Mouse (Mus musculus): ENCODE data around the gene Top2a. TPM values are rescaled to one million over a fixed set of nuclear protein-coding genes. Genes with fewer than 3 reads are reported as not detected.

Gene Top2a
- polyA plus RNA-seq, 1 experiment: 161 TPM

DNA sequence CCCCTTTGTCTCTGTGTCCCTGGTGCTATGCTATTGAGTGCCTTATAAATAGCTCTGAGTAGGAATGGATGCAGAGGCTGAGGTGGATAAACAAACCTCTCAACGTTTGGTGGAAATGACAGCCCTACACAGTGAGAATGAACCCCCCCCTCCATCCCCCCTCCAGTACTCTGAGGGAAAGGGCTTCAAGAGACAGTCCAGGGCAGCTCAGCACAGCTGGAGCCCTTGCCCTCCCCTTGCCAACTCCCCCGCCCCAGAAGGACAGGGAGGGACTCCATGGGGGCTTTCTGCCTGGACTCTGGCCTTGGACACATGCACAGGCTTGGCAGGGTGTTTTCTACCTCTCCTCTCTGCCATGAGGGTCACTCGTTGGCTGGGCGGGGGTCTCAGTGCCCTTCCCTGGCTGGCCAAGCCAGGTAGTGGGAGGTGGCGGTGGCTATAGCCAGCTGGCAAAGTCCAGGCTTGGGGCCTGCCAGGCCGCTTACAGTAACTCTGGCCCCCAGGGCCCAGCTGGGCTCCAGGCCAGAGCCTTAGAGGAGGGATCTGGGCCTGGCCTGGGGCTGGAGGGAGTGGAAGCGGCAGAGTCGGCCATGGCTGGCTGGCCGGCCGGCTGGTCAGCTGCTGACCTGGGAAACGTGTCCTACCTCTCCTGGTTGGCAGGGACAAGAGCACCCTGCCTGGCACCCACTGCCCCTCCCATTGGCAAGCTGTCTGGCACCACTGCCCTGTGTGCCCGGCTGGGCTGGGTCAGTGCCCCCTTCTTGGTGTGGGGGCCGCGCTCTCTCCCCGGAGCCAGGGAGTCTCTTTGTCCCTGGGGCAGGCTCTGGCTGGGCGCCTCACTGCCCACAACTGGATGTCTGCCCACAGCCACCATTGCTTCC lies 72.7 kb downstream of the Top2a start:
- Histone ChIP-seq H3K4me1 (ENCODE audit: control insufficient read depth, insufficient read depth, low read length) (peaks cover 22% of the 10 kb centered on the region), H3K4me3 (replicated peaks; ENCODE audit: control insufficient read depth, low read depth, low read length) (no peak overlapping the region), H3K27ac (ENCODE audit: control insufficient read depth, insufficient read depth, low read depth, low read length, poor library complexity) (peak overlapping the region; percentile 62)
- 59% methylated on average over 16 of the region's 16 CpGs for WGBS
- 0 out of 2 replicates have a peak, but pooled peaks have one; percentile 3 for TF ChIP-seq POLR2A (IDR thresholded peaks at IDR 0.05; ENCODE audit: borderline replicate concordance, control insufficient read depth, low read depth, low read length)
- TF ChIP-seq CTCF (IDR thresholded peaks at IDR 0.05; ENCODE audit: control insufficient read depth, insufficient read depth, low read length): no peak

DNA sequence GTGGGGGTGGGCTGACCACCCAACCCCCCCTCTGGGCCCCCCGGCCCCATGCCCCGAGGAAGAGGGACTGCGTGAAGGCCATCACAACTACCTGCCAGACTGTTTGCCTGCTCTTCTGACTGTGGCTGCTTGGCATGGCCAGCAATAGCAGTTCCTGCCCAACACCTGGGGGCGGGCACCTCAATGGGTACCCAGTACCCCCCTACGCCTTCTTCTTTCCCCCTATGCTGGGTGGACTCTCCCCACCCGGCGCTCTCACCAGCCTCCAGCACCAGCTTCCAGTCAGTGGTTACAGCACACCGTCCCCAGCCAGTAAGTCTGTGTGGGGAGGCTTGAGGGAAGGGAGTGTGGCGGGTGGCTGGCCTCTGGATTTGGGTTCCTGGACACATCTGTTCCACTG lies 73.5 kb downstream of the Top2a start:
- TF ChIP-seq POLR2A (IDR thresholded peaks at IDR 0.05; ENCODE audit: borderline replicate concordance, control insufficient read depth, low read depth, low read length) (no peak; the same call in 1 of the 2 replicates), CTCF (IDR thresholded peaks at IDR 0.05; ENCODE audit: control insufficient read depth, insufficient read depth, low read length) (no peak)
- Histone ChIP-seq H3K27ac (ENCODE audit: control insufficient read depth, insufficient read depth, low read depth, low read length, poor library complexity) (no peak overlapping the region), H3K4me1 (ENCODE audit: control insufficient read depth, insufficient read depth, low read length) (peaks cover 25% of the 10 kb centered on the region), H3K4me3 (replicated peaks; ENCODE audit: control insufficient read depth, low read depth, low read length) (no peak overlapping the region)
- 53% methylated on average over 9 of the region's 9 CpGs for WGBS

DNA sequence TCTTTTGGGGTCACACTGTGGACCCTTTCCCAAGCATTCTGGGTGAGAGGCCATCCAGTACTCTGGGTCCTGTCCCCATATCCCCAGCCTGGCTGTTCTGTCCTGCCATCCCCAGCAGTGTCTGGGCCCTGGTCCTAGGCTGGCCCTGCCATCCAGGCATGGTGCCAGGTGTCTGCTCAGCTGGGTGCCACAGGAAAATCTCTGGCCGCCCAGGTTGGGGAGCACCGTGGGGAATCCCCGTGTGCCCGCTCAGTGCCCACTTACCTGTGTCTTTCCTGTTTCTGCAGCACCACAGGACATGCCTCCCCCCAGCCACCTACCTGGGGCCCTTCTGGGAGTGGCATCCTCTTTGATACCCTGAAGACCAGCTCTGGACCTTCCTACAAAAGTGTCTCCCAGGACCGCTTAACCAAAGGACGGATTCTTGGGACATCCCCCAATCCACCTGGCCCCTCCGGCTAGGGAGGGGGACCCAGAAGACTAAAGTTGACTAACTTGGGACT lies 74.0 kb downstream of the Top2a start:
- Histone ChIP-seq H3K4me3 (replicated peaks; ENCODE audit: control insufficient read depth, low read depth, low read length) (no peak overlapping the region), H3K4me1 (ENCODE audit: control insufficient read depth, insufficient read depth, low read length) (peaks cover 26% of the 10 kb centered on the region), H3K27ac (ENCODE audit: control insufficient read depth, insufficient read depth, low read depth, low read length, poor library complexity) (peak overlapping the region; percentile 72)
- TF ChIP-seq CTCF (IDR thresholded peaks at IDR 0.05; ENCODE audit: control insufficient read depth, insufficient read depth, low read length) (no peak), POLR2A (IDR thresholded peaks at IDR 0.05; ENCODE audit: borderline replicate concordance, control insufficient read depth, low read depth, low read length) (no peak)
- 52% methylated on average over 7 of the region's 7 CpGs for WGBS

DNA sequence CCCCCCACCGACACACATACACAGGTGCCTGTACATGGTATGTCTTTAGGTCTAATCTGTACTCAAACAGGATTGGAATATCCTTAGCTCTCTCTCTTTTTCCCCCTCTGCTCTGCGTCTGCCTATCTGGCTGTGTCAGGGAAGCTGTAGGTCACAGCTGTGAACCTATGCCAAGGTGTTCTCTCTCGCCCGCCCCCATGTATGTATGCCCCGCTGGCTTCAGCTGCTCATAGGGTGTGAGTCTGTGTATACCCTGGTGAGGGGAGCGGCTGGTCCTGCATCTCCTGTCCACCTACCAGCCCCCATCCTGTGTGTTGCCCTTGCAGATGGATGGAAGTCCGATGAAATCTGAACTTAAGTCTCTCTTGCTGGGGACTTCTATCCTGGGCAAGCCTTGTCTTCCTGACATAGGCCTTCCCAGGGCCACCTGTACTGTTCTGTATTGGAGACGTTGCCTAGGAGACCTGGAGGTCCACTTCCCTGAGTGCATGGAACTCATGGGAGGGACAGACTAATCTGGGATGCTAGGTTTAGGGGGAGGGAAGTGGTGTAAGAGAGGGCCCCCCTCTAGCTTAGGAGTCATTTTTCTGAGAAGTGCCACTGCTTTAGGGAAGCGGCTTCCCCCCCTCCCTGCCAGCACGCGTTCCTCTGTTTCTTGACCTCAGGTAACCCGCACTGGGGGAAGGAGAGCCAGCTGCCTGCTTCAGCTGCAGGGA lies 74.6 kb downstream of the Top2a start:
- 43% methylated on average over 12 of the region's 12 CpGs for WGBS
- Histone ChIP-seq H3K4me1 (ENCODE audit: control insufficient read depth, insufficient read depth, low read length) (peaks cover 26% of the 10 kb centered on the region), H3K27ac (ENCODE audit: control insufficient read depth, insufficient read depth, low read depth, low read length, poor library complexity) (peak overlapping the region; percentile 72), H3K4me3 (replicated peaks; ENCODE audit: control insufficient read depth, low read depth, low read length) (no peak overlapping the region)
- TF ChIP-seq CTCF (IDR thresholded peaks at IDR 0.05; ENCODE audit: control insufficient read depth, insufficient read depth, low read length) (no peak), POLR2A (IDR thresholded peaks at IDR 0.05; ENCODE audit: borderline replicate concordance, control insufficient read depth, low read depth, low read length) (no peak)

DNA sequence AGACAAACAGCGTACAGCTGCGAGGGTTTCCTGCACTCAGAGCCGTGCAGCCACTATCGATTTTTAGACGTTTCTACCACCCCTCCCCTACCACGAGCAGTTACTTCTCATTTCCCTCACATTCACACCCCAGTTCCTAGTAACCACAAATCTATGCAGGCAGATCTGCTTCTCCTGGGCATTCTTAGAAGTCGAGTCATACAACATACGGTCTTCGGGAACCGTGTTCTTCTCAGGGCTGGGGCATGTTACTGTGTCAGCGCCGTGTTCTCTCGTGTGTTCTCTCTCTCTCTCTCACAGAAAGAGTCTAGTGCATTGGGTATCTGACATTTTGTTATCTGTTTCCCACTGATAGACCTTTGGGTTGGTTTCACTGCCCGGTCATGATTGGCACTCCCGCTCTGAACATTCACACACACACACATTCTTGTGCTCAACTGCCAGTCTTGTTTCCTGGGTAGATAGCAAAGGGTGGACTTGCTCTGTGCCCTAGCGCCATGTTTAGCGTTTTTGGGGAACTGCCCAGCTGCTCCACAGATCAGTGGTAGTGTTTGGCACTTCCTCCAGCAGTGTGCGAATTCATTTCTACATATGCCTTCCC lies 75.9 kb downstream of the Top2a start:
- WGBS: 2% methylated on average over 18 of the region's 18 CpGs
- H3K4me3 ChIP-seq (replicated peaks; ENCODE audit: control insufficient read depth, low read depth, low read length): no peak overlapping the region
- peak overlapping the region; percentile 72 for H3K27ac ChIP-seq (ENCODE audit: control insufficient read depth, insufficient read depth, low read depth, low read length, poor library complexity)
- H3K4me1 ChIP-seq (ENCODE audit: control insufficient read depth, insufficient read depth, low read length): peaks cover 33% of the 10 kb centered on the region
- TF ChIP-seq POLR2A (IDR thresholded peaks at IDR 0.05; ENCODE audit: borderline replicate concordance, control insufficient read depth, low read depth, low read length) (no peak), CTCF (IDR thresholded peaks at IDR 0.05; ENCODE audit: control insufficient read depth, insufficient read depth, low read length) (no peak; the same call in 1 of the 2 replicates)

DNA sequence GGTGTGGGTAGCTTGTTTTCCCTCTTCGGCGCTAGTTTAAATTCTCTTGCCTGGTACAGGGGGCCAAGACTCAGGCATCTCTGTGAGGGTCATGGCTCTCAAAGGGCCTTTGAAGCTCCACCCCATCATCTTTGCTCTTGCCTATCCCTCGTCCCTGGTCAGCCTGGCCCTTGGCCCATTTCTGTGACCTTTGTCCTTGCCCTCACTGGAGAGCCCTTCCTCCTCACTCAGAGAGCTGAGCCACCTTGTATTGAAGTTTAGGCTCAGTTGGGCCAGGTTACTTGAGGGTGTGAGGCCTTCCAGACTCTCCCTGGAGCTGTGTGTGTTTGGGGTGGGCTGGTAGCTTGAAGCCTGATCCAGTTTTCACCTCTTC lies 78.4 kb downstream of the Top2a start:
- Histone ChIP-seq H3K27ac (ENCODE audit: control insufficient read depth, insufficient read depth, low read depth, low read length, poor library complexity) (peak overlapping the region; percentile 39; the same call in 1 of the 2 replicates), H3K4me1 (ENCODE audit: control insufficient read depth, insufficient read depth, low read length) (peaks cover 33% of the 10 kb centered on the region), H3K4me3 (replicated peaks; ENCODE audit: control insufficient read depth, low read depth, low read length) (no peak overlapping the region)
- no peak for TF ChIP-seq CTCF (IDR thresholded peaks at IDR 0.05; ENCODE audit: control insufficient read depth, insufficient read depth, low read length)
- no peak for TF ChIP-seq POLR2A (IDR thresholded peaks at IDR 0.05; ENCODE audit: borderline replicate concordance, control insufficient read depth, low read depth, low read length)
- 38% methylated on average over 3 of the region's 3 CpGs for WGBS

DNA sequence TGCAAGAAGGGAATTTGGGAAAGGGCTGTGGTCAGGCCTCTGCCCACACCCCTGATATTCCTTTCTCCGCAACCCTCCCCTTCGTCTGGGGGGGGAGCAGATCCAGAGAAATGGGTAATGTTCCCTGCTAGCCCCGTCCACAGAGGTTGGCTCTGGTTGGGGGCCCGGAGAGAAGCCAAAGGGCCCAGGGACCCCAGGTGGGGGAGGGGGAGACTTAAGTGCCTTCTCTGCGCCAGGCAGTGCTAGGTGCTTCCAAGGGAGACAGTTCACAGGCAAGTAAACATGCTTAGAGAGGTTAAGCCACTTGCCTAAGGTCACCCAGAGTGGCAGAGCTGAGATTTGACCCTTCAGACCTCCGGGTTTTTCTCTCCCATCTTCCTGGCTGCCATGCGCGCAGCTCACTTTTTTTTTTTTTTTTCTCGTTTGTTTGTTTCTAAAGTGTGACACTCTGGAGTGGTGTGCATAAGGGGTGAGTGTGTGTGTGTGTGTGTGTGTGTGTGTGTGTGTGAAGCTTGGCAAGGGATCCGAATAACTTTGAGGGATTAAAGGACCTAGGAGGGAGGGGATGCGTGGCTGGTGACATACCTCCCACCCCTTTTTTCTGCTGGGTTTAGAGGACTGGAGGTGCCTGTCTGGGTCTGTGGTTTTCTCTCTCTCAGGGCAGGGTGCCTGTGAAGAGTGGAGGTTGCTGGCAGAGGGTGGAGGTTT lies 78.9 kb downstream of the Top2a start:
- Histone ChIP-seq H3K27ac (ENCODE audit: control insufficient read depth, insufficient read depth, low read depth, low read length, poor library complexity) (peak overlapping the region; percentile 81), H3K4me1 (ENCODE audit: control insufficient read depth, insufficient read depth, low read length) (peaks cover 33% of the 10 kb centered on the region), H3K4me3 (replicated peaks; ENCODE audit: control insufficient read depth, low read depth, low read length) (no peak overlapping the region)
- TF ChIP-seq CTCF (IDR thresholded peaks at IDR 0.05; ENCODE audit: control insufficient read depth, insufficient read depth, low read length) (no peak), POLR2A (IDR thresholded peaks at IDR 0.05; ENCODE audit: borderline replicate concordance, control insufficient read depth, low read depth, low read length) (no peak)
- 43% methylated on average over 11 of the region's 11 CpGs for WGBS

Measured in bone marrow, adult 2 months (tissue).